Mouse (Mus musculus) forebrain, embryonic 15.5 days (tissue): ENCODE measurements around the gene Rap1gds1. TPM values are rescaled to one million over a fixed set of nuclear protein-coding genes. Genes with fewer than 3 reads are reported as not detected.

Experiments
- ATAC-seq: fragments of 200-750 bp; cut with Nextera tagmentation; replicated peaks from 2 replicates; pipeline ENCODE4 v1.8.0; 2017; ENCODE audit warnings: mild to moderate bottlenecking, moderate TSS enrichment, moderate library complexity
- H3K27ac ChIP-seq: fragments of 300-500 bp; sonication (generic); replicated peaks from 2 replicates; pipeline ENCODE4 v1.5.1; 2015; ENCODE audit warnings: mild to moderate bottlenecking, inconsistent platforms
- H3K27me3 ChIP-seq: fragments of 300-500 bp; sonication (generic); 2 replicates; pipeline ENCODE4 v1.6.1; 2015; ENCODE audit warnings: inconsistent platforms
- H3K36me3 ChIP-seq: fragments of 300-500 bp; sonication (generic); 2 replicates; pipeline ENCODE4 v1.6.1; 2015; ENCODE audit warnings: mild to moderate bottlenecking, inconsistent platforms
- H3K4me1 ChIP-seq: fragments of 300-500 bp; sonication (generic); 2 replicates; pipeline ENCODE4 v1.6.1; 2015; ENCODE audit warnings: inconsistent platforms
- H3K4me2 ChIP-seq: fragments of 300-500 bp; sonication (generic); replicated peaks from 2 replicates; pipeline ENCODE4 v1.6.1; 2015; ENCODE audit warnings: mild to moderate bottlenecking, inconsistent platforms
- H3K4me3 ChIP-seq: fragments of 300-500 bp; sonication (generic); 2 replicates; pipeline ENCODE4 v1.5.1; 2015; ENCODE audit warnings: mild to moderate bottlenecking, inconsistent platforms
- H3K9ac ChIP-seq: fragments of 300-500 bp; sonication (generic); replicated peaks from 2 replicates; pipeline ENCODE4 v1.6.1; 2015; ENCODE audit warnings: mild to moderate bottlenecking, inconsistent platforms
- H3K9me3 ChIP-seq: fragments of 300-500 bp; sonication (generic); 2 replicates; pipeline ENCODE4 v1.6.1; 2016; ENCODE audit warnings: inconsistent platforms
- WGBS: fragments of 180-500 bp; shearing (Covaris S2); methylation state at CpG from one replicate; pipeline ENCODE4 v1.1.7; 2015; ENCODE audit warnings: mixed read lengths; 5-methylcytosine and 5-hydroxymethylcytosine counted together
- polyA plus RNA-seq: library from polyadenylated mRNA; unstranded; fragments of >200 nt; fragmentation: Nextera tagmentation; extraction: Ambion mirVana; gene quantifications from 2 replicates; pipeline ENCODE4 v1.2.1, GENCODE M21; 2015

Rap1gds1 gene
- polyA plus RNA-seq, 1 experiment from 2014 or later, result 62.5 TPM

GRCm38 (mm10) chr3:139083778-139084539, 9.0 kb upstream of the Rap1gds1 start:
- Histone ChIP-seq H3K27me3 (no peaks in the 10 kb centered on the region), H3K27ac (no peak overlapping the region), H3K9ac (no peak overlapping the region), H3K4me3 (no peak overlapping the region), H3K9me3 (peaks cover 4% of the 10 kb centered on the region; the same call in 1 of the 2 replicates), H3K36me3 (no peaks in the 10 kb centered on the region), H3K4me1 (no peaks in the 10 kb centered on the region), H3K4me2 (no peak overlapping the region)
- 88% methylated on average over 5 of the region's 5 CpGs for WGBS
- no peak for ATAC-seq

- Histone ChIP-seq H3K27me3 (no peaks in the 10 kb centered on the region), H3K9me3 (no peaks in the 10 kb centered on the region), H3K4me1 (no peaks in the 10 kb centered on the region), H3K36me3 (no peaks in the 10 kb centered on the region), H3K4me3 (no peak overlapping the region), H3K4me2 (no peak overlapping the region), H3K27ac (no peak overlapping the region), H3K9ac (no peak overlapping the region)
- ATAC-seq, result no peak
- WGBS, result 90% methylated on average over 6 of the region's 6 CpGs
Observed at GRCm38 (mm10) chr3:139079831-139080230, 4.8 kb upstream of the Rap1gds1 start.

- Histone ChIP-seq H3K4me3 (no peak overlapping the region), H3K36me3 (no peaks in the 10 kb centered on the region), H3K9ac (no peak overlapping the region), H3K4me1 (peaks cover 5% of the 10 kb centered on the region), H3K4me2 (no peak overlapping the region), H3K9me3 (no peaks in the 10 kb centered on the region), H3K27ac (no peak overlapping the region), H3K27me3 (no peaks in the 10 kb centered on the region)
- no peak for ATAC-seq
- WGBS, result 85% methylated on average over 3 of the region's 3 CpGs
Observed at GRCm38 (mm10) chr3:139078010-139078409, 3.0 kb upstream of the Rap1gds1 start.

DNA sequence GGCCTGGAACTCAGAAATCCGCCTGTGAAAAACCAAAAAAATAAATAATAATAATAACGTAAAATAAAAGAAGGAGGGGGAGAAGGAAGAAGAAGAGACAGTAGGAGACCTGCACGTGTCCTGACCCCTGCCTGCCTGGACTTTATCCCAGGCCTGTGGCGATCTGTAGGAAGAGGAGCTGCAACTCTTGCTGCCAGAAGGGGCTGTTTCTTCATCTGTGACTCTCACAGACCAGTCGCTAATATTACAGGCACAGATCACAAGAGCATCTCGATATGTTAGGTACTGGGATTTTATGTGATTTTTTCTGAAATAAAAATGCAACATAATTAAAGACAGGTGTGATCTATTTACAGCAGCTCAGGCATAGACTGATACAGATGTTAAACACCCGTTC, 1.1 kb upstream of the Rap1gds1 start:
- 15% methylated on average over 7 of the region's 7 CpGs for WGBS
- peaks cover 5% of the 10 kb centered on the region for H3K4me1 ChIP-seq
- peak overlapping the region; percentile 89; the same call in 1 of the 2 replicates for H3K27ac ChIP-seq
- peak overlapping the region; percentile 73 for H3K9ac ChIP-seq
- H3K9me3 ChIP-seq, result no peaks in the 10 kb centered on the region
- H3K4me2 ChIP-seq, result peak overlapping the region; percentile 90
- peak overlapping the region; percentile 69 for H3K4me3 ChIP-seq
- no peaks in the 10 kb centered on the region for H3K36me3 ChIP-seq
- no peak for ATAC-seq
- no peaks in the 10 kb centered on the region for H3K27me3 ChIP-seq

GRCm38 (mm10) chr3:139075333-139076058, 495 bp upstream of the Rap1gds1 start:
- H3K36me3 ChIP-seq, result no peaks in the 10 kb centered on the region
- no peaks in the 10 kb centered on the region for H3K27me3 ChIP-seq
- peak; percentile 97 for ATAC-seq
- H3K4me2 ChIP-seq, result peak overlapping the region; percentile 90
- no peaks in the 10 kb centered on the region for H3K9me3 ChIP-seq
- peaks cover 5% of the 10 kb centered on the region for H3K4me1 ChIP-seq
- under 1% methylated on average over 55 of the region's 72 CpGs for WGBS
- peak overlapping the region; percentile 89 for H3K27ac ChIP-seq
- peak overlapping the region; percentile 73 for H3K9ac ChIP-seq
- H3K4me3 ChIP-seq, result peak overlapping the region; percentile 69

- H3K27me3 ChIP-seq, result no peaks in the 10 kb centered on the region
- peak overlapping the region; percentile 69 for H3K4me3 ChIP-seq
- H3K36me3 ChIP-seq, result no peaks in the 10 kb centered on the region
- WGBS, result 5% methylated on average over 12 of the region's 12 CpGs
- peak overlapping the region; percentile 81 for H3K9ac ChIP-seq
- H3K27ac ChIP-seq, result peak overlapping the region; percentile 96
- ATAC-seq, result no peak
- H3K9me3 ChIP-seq, result no peaks in the 10 kb centered on the region
- H3K4me1 ChIP-seq, result peaks cover 5% of the 10 kb centered on the region
- H3K4me2 ChIP-seq, result peak overlapping the region; percentile 60
Observed at GRCm38 (mm10) chr3:139073801-139074483, 1.1 kb downstream of the Rap1gds1 start.

- no peak overlapping the region for H3K4me3 ChIP-seq
- 86% methylated on average over 4 of the region's 4 CpGs for WGBS
- no peak overlapping the region for H3K4me2 ChIP-seq
- no peak overlapping the region for H3K27ac ChIP-seq
- no peak overlapping the region for H3K9ac ChIP-seq
- H3K9me3 ChIP-seq, result no peaks in the 10 kb centered on the region
- no peak for ATAC-seq
- H3K27me3 ChIP-seq, result no peaks in the 10 kb centered on the region
- no peaks in the 10 kb centered on the region for H3K36me3 ChIP-seq
- peaks cover 5% of the 10 kb centered on the region for H3K4me1 ChIP-seq
Observed at GRCm38 (mm10) chr3:139069539-139069938, 5.5 kb downstream of the Rap1gds1 start.

DNA sequence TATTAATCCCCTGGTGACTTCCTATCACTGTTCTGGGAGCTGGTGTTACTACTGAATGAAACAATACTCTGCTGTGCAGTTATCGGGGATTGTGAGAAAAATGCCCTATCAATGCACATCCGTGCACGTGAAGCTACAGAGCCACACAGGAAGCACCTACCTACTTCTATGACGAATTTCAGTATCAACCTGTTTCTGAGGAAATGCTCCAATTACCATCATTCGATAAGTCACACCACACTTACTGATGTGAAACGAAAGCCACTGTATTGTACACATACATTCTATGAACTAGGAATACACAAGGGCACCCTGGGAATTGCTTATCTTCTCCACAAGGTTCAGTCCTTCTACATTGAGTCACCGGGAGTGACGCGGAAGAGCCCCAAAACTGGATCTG, 10.9 kb downstream of the Rap1gds1 start:
- Histone ChIP-seq H3K9ac (no peak overlapping the region), H3K4me1 (no peaks in the 10 kb centered on the region), H3K27me3 (no peaks in the 10 kb centered on the region), H3K9me3 (no peaks in the 10 kb centered on the region), H3K4me2 (no peak overlapping the region), H3K4me3 (no peak overlapping the region), H3K27ac (no peak overlapping the region), H3K36me3 (no peaks in the 10 kb centered on the region)
- no peak for ATAC-seq
- WGBS, result 97% methylated on average over 9 of the region's 9 CpGs

- no peaks in the 10 kb centered on the region for H3K27me3 ChIP-seq
- no peak overlapping the region for H3K9ac ChIP-seq
- H3K4me1 ChIP-seq, result no peaks in the 10 kb centered on the region
- no peak overlapping the region for H3K4me2 ChIP-seq
- no peak for ATAC-seq
- 96% methylated on average over 3 of the region's 3 CpGs for WGBS
- H3K36me3 ChIP-seq, result no peaks in the 10 kb centered on the region
- H3K4me3 ChIP-seq, result no peak overlapping the region
- H3K27ac ChIP-seq, result no peak overlapping the region
- no peaks in the 10 kb centered on the region for H3K9me3 ChIP-seq
Observed at GRCm38 (mm10) chr3:139062088-139062487, 12.9 kb downstream of the Rap1gds1 start.

GRCm38 (mm10) chr3:139048701-139049622, 26.0 kb downstream of the Rap1gds1 start:
- Histone ChIP-seq H3K4me3 (no peak overlapping the region), H3K36me3 (peaks cover 2% of the 10 kb centered on the region; the same call in 1 of the 2 replicates), H3K4me2 (no peak overlapping the region), H3K9me3 (no peaks in the 10 kb centered on the region), H3K27ac (no peak overlapping the region), H3K4me1 (no peaks in the 10 kb centered on the region), H3K9ac (no peak overlapping the region), H3K27me3 (no peaks in the 10 kb centered on the region)
- no peak for ATAC-seq
- 88% methylated on average over 12 of the region's 12 CpGs for WGBS

GRCm38 (mm10) chr3:139042433-139042854, 32.6 kb downstream of the Rap1gds1 start:
- no peak overlapping the region for H3K4me3 ChIP-seq
- no peak for ATAC-seq
- no peak overlapping the region for H3K9ac ChIP-seq

More at GRCm38 (mm10) chr3:139042433-139042854, 32.6 kb downstream of the Rap1gds1 start:
- no peaks in the 10 kb centered on the region for H3K4me1 ChIP-seq
- no peak overlapping the region for H3K4me2 ChIP-seq
- no peaks in the 10 kb centered on the region for H3K9me3 ChIP-seq
- H3K36me3 ChIP-seq, result no peaks in the 10 kb centered on the region
- no peaks in the 10 kb centered on the region for H3K27me3 ChIP-seq
- 72% methylated on average over 3 of the region's 3 CpGs for WGBS
- no peak overlapping the region for H3K27ac ChIP-seq
